Mouse (Mus musculus) liver, postnatal 0 days (tissue): ENCODE data around the gene Tmem51.

Source experiments
- CTCF ChIP-seq: sonication (generic); IDR thresholded peaks from 2 replicates; pipeline ENCODE4 v1.5.1; 2016; ENCODE audit warnings: antibody characterized with exemption, low read depth
- EP300 ChIP-seq: IDR thresholded peaks from 2 replicates; pipeline ENCODE4 v1.6.1; 2016; ENCODE audit warnings: antibody characterized with exemption, low read depth, mild to moderate bottlenecking

GRCm38 (mm10) chr4:142064582-142065228, 19.4 kb downstream of the Tmem51 start:
- TF ChIP-seq CTCF (no peak), EP300 (no peak)
